ENCODE assay signal across 7 mouse cellular contexts in the genomic region with DNA sequence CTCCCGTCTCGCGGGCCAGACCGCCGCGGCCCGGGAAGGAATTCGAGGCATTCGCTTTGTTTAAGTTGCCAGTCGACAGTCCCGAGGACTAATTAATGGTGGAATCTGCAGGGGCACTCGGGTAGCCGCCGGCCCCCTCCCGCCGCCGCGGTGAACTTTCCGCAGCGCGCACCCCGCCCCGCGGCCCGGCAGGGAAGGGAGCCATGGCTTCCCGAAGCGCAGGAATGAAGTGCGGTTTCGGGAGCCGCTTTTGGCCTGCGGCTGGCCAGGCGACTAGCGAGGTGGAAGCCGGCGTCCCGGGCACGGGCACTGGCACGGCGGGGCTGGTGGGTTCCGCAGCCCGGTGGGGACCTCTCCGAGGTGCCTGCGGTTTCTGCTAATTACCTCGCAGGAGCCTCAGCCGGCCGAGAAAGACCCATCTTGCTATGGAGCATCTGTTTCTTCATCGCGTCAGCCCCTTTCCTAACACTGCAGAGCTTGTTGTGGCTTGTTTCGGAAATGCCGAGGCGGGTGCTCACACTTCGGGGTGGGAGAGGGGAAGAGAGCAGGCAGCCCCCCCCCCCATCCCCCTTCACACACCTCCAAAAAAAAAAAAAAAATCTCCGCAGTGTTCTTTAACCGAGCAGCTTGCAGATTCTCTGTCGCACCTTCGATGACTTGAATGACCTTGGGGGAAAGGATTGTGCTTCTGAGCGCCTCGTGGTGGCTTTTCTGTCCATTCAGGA. TPM values are rescaled to one million over a fixed set of nuclear protein-coding genes. Genes with fewer than 3 reads are reported as not detected.
DNase-seq lines count a peak whose midpoint lies in the region; ATAC-seq and TF ChIP-seq lines count a peak whose summit lies in the region.

No protein-coding gene starts in this region.

- peak overlapping the region; percentile 77 to 95 for H3K4me3 ChIP-seq in ES-E14 (ENCODE audit: insufficient read depth in 1 of 2, low read depth in 1 of 2, low read length in 2 of 2, poor library complexity in 1 of 2, severe bottlenecking in 1 of 2)
- H3K4me3 ChIP-seq in embryonic fibroblast, embryonic 13.5 days (ENCODE audit: insufficient read depth, low read length) = peak overlapping the region; percentile 81
- H3K4me3 ChIP-seq in heart, postnatal 0 days (ENCODE audit: low read depth, low read length) = peak overlapping the region; percentile 92
- peak overlapping the region; percentile 83 for H3K4me3 ChIP-seq in lung, postnatal 0 days (ENCODE audit: low read depth, low read length)

- no peak for DNase-seq in ES-E14 (ENCODE audit: low read depth, low spot score)
- DNase-seq in adrenal gland, postnatal 4 days (ENCODE audit: low spot score in 2 of 2) = peak; percentile 16 to 22
- peak; percentile 57 for DNase-seq in heart, postnatal 0 days (ENCODE audit: low spot score)
- peak; percentile 56 to 69 for DNase-seq in kidney, postnatal 25 days
- DNase-seq in lung, postnatal 0 days (ENCODE audit: low spot score) = peak; percentile 61
- DNase-seq in retina, postnatal 1 day = peak; percentile 66

- H3K4me1 ChIP-seq in ES-E14 (ENCODE audit: control insufficient read depth in 2 of 2, insufficient read depth in 2 of 2, low read length in 2 of 2, poor library complexity in 1 of 2) = peaks cover 4 to 12% of the 10 kb centered on the region in 2 experiments; a peak in 3 of 4 replicates
- H3K4me1 ChIP-seq in embryonic fibroblast, embryonic 13.5 days (ENCODE audit: control insufficient read depth, insufficient read depth, low read length) = peaks cover 8% of the 10 kb centered on the region
- H3K4me1 ChIP-seq in heart, postnatal 0 days (ENCODE audit: control insufficient read depth, insufficient read depth) = peaks cover 28% of the 10 kb centered on the region
- no peaks in the 10 kb centered on the region for H3K4me1 ChIP-seq in lung, postnatal 0 days (ENCODE audit: insufficient read depth, low read depth, low read length)

- TF ChIP-seq POLR2A in embryonic fibroblast, embryonic 13.5 days (IDR thresholded peaks at IDR 0.05; ENCODE audit: low read depth, low read length) = no peak

- peak overlapping the region; percentile 84 for H3K27ac ChIP-seq in ES-E14 (ENCODE audit: insufficient read depth, low read depth, low read length, poor library complexity, severe bottlenecking)
- peak overlapping the region; percentile 85 for H3K27ac ChIP-seq in embryonic fibroblast, embryonic 13.5 days (ENCODE audit: insufficient read depth, low read length)
- H3K27ac ChIP-seq in heart, postnatal 0 days (ENCODE audit: low read depth) = peak overlapping the region; percentile 98
- H3K27ac ChIP-seq in lung, postnatal 0 days (ENCODE audit: low read length) = peak overlapping the region; percentile 97

- WGBS in heart, postnatal 0 days = under 1% methylated on average over 49 of the region's 58 CpGs
- 0% methylated on average over 44 of the region's 58 CpGs for WGBS in lung, postnatal 0 days

- H3K36me3 ChIP-seq in ES-E14 (ENCODE audit: control insufficient read depth, insufficient read depth, low read length, poor library complexity, severe bottlenecking) = no peaks in the 10 kb centered on the region
- H3K36me3 ChIP-seq in heart, postnatal 0 days (replicated peaks; ENCODE audit: control insufficient read depth, insufficient read depth, low read length) = no peaks in the 10 kb centered on the region
- no peaks in the 10 kb centered on the region for H3K36me3 ChIP-seq in lung, postnatal 0 days (ENCODE audit: insufficient read depth, low read length)

- TF ChIP-seq CTCF in embryonic fibroblast, embryonic 13.5 days (IDR thresholded peaks at IDR 0.05; ENCODE audit: borderline replicate concordance, insufficient read depth, low read length) = no peak
- TF ChIP-seq CTCF in heart, postnatal 0 days (IDR thresholded peaks at IDR 0.05; ENCODE audit: low read depth) = no peak
- 0 out of 2 replicates have a peak, but pooled peaks have one; percentile 1 for TF ChIP-seq CTCF in lung, postnatal 0 days (IDR thresholded peaks at IDR 0.05)

- ATAC-seq in heart, postnatal 0 days (ENCODE audit: insufficient read depth, low read depth) = peak; percentile 31
- peak; percentile 45 for ATAC-seq in lung, postnatal 0 days

- H3K9ac ChIP-seq in ES-E14 (ENCODE audit: insufficient read depth, low read depth, low read length, poor library complexity, severe bottlenecking) = peak overlapping the region; percentile 93
- peak overlapping the region; percentile 96 for H3K9ac ChIP-seq in heart, postnatal 0 days (replicated peaks; ENCODE audit: low read depth, low read length)
- peak overlapping the region; percentile 87 for H3K9ac ChIP-seq in lung, postnatal 0 days (replicated peaks; ENCODE audit: low read depth)

- TF ChIP-seq EP300 in heart, postnatal 0 days (IDR thresholded peaks at IDR 0.05; ENCODE audit: low read depth) = no peak
- TF ChIP-seq EP300 in lung, postnatal 0 days (IDR thresholded peaks at IDR 0.05) = no peak

- in situ Hi-C loops in ES-E14 (cut with MboI; ENCODE audit: low sequenced_read_pairs in 2 of 2, unreplicated experiment in 2 of 2) = no loop called here

- H3K9me3 ChIP-seq in ES-E14 (ENCODE audit: control insufficient read depth, insufficient read depth, low read depth, low read length) = no peaks in the 10 kb centered on the region
- H3K9me3 ChIP-seq in heart, postnatal 0 days (replicated peaks; ENCODE audit: control insufficient read depth, low read length) = no peaks in the 10 kb centered on the region
- no peaks in the 10 kb centered on the region for H3K9me3 ChIP-seq in lung, postnatal 0 days (ENCODE audit: low read length)

- H3K27me3 ChIP-seq in heart, postnatal 0 days (ENCODE audit: control insufficient read depth, insufficient read depth, low read length) = no peaks in the 10 kb centered on the region
- H3K27me3 ChIP-seq in lung, postnatal 0 days (replicated peaks; ENCODE audit: insufficient read depth, low read length) = no peaks in the 10 kb centered on the region

- H3K4me2 ChIP-seq in heart, postnatal 0 days (ENCODE audit: low read depth, low read length) = peak overlapping the region; percentile 69
- H3K4me2 ChIP-seq in lung, postnatal 0 days (replicated peaks; ENCODE audit: low read depth, low read length) = peak overlapping the region; percentile 72

TF ChIP-seq in ES-E14, 5 proteins besides CTCF, POLR2A, EP300 and RAD21:
- TF ChIP-seq ZC3H11A (IDR thresholded peaks at IDR 0.05; ENCODE audit: borderline replicate concordance, low read depth, low read length) (no peak), ZNF384 (IDR thresholded peaks at IDR 0.05; ENCODE audit: low read depth, low read length) (peak; percentile 88)

RNA-seq across cellular contexts. Expression of gene Luzp1, which starts 0.9 kb away (rescaled TPM):
- total RNA-seq in ES-E14 (2012; rRNA removed) = 34.6 and 41.0 TPM in 2 replicates
- 10 to 100 TPM; 35.7 to 39.8 TPM for total RNA-seq in adrenal gland, postnatal 4 days (2021)
- polyA plus RNA-seq in embryonic fibroblast, embryonic 13.5 days (2011; ENCODE audit: insufficient read length, low read depth, missing spikeins) = 58.5 and 59.4 TPM in 2 replicates
- 22.6 and 24.5 TPM in 2 replicates for total RNA-seq in heart, postnatal 0 days (2014; rRNA removed; ENCODE audit: low replicate concordance)
- 80.2 and 91.1 TPM in 2 replicates for polyA plus RNA-seq in heart, postnatal 0 days (2015; fragmentation: Nextera tagmentation; extraction: Ambion mirVana)
- polyA plus RNA-seq in lung, postnatal 0 days (2015; fragmentation: Nextera tagmentation; extraction: Ambion mirVana) = 109 and 110 TPM in 2 replicates

RNA-seq across cellular contexts. Expression of gene 6030445D17Rik, which starts 8.5 kb away (rescaled TPM):
- total RNA-seq in ES-E14 (2012; rRNA removed) = 0.89 and 1.0 TPM in 2 replicates
- under 1 TPM; 0.40 to 0.50 TPM for total RNA-seq in adrenal gland, postnatal 4 days (2021)
- polyA plus RNA-seq in embryonic fibroblast, embryonic 13.5 days (2011; ENCODE audit: insufficient read length, low read depth, missing spikeins) = not detected in 2 replicates
- total RNA-seq in heart, postnatal 0 days (2014; rRNA removed; ENCODE audit: low replicate concordance) = not detected in 2 replicates
- 0.27 and 0.43 TPM in 2 replicates for polyA plus RNA-seq in heart, postnatal 0 days (2015; fragmentation: Nextera tagmentation; extraction: Ambion mirVana)
- 0.36 and 0.78 TPM in 2 replicates for polyA plus RNA-seq in lung, postnatal 0 days (2015; fragmentation: Nextera tagmentation; extraction: Ambion mirVana)

RNA-seq across cellular contexts. Expression of gene Htr1d, which starts 47.2 kb away (rescaled TPM):
- 0.32 and 1.5 TPM in 2 replicates for total RNA-seq in ES-E14 (2012; rRNA removed)
- total RNA-seq in adrenal gland, postnatal 4 days (2021) = under 1 TPM; 0.34 to 0.99 TPM
- polyA plus RNA-seq in embryonic fibroblast, embryonic 13.5 days (2011; ENCODE audit: insufficient read length, low read depth, missing spikeins) = not detected in 2 replicates
- total RNA-seq in heart, postnatal 0 days (2014; rRNA removed; ENCODE audit: low replicate concordance) = not detected in 2 replicates
- not detected in 2 replicates for polyA plus RNA-seq in heart, postnatal 0 days (2015; fragmentation: Nextera tagmentation; extraction: Ambion mirVana)
- polyA plus RNA-seq in lung, postnatal 0 days (2015; fragmentation: Nextera tagmentation; extraction: Ambion mirVana) = 0.10 TPM in 1 of 2 replicates, not detected in the other
